Mouse (Mus musculus) heart, postnatal 0 days (tissue): Measurements from ENCODE around the gene Pidd1. TPM values are rescaled to one million over a fixed set of nuclear protein-coding genes. Genes with fewer than 3 reads are reported as not detected.

Experiments
- ATAC-seq: fragments of 200-750 bp; cut with Nextera tagmentation; 2 replicates; pipeline ENCODE4 v1.8.0; 2017; ENCODE audit warnings: low read depth, moderate number of reproducible peaks, moderate library complexity; ENCODE audit not compliant: insufficient read depth
- DNase-seq: peaks from one replicate; pipeline ENCODE4 v3.0.0-alpha.2; 2016; ENCODE audit warnings: low spot score
- H3K27ac ChIP-seq: fragments of 300-500 bp; sonication (generic); 2 replicates; pipeline ENCODE4 v1.5.1; 2014; ENCODE audit warnings: low read depth, mild to moderate bottlenecking
- H3K27me3 ChIP-seq: fragments of 300-500 bp; sonication (generic); 2 replicates; pipeline ENCODE4 v1.6.1; 2014; ENCODE audit warnings: low read length, mixed read lengths; ENCODE audit not compliant: control insufficient read depth, insufficient read depth
- H3K36me3 ChIP-seq: fragments of 300-500 bp; sonication (generic); replicated peaks from 2 replicates; pipeline ENCODE4 v1.6.1; 2014; ENCODE audit warnings: low read length, mixed read lengths; ENCODE audit not compliant: control insufficient read depth, insufficient read depth
- H3K4me1 ChIP-seq: fragments of 300-500 bp; sonication (generic); 2 replicates; pipeline ENCODE4 v1.6.1; 2014; ENCODE audit warnings: antibody characterized with exemption; ENCODE audit not compliant: control insufficient read depth, insufficient read depth
- H3K4me2 ChIP-seq: fragments of 300-500 bp; sonication (generic); 2 replicates; pipeline ENCODE4 v1.6.1; 2014; ENCODE audit warnings: low read depth, mild to moderate bottlenecking, low read length, moderate library complexity
- H3K4me3 ChIP-seq: fragments of 300-500 bp; sonication (generic); 2 replicates; pipeline ENCODE4 v1.5.1; 2014; ENCODE audit warnings: low read depth, low read length
- H3K9ac ChIP-seq: fragments of 300-500 bp; sonication (generic); replicated peaks from 2 replicates; pipeline ENCODE4 v1.6.1; 2014; ENCODE audit warnings: low read depth, low read length, mixed read lengths
- H3K9me3 ChIP-seq: fragments of 300-500 bp; sonication (generic); replicated peaks from 2 replicates; pipeline ENCODE4 v1.6.1; 2016; ENCODE audit warnings: low read length; ENCODE audit not compliant: control insufficient read depth
- CTCF ChIP-seq: IDR thresholded peaks from 2 replicates; pipeline ENCODE4 v1.5.1; 2016; ENCODE audit warnings: antibody characterized with exemption, control low read depth, low read depth
- EP300 ChIP-seq: IDR thresholded peaks from 2 replicates; pipeline ENCODE4 v1.6.1; 2016; ENCODE audit warnings: antibody characterized with exemption, low read depth
- WGBS: fragments of 180-500 bp; shearing (Covaris S2); extraction: QIAGEN DNeasy Blood & Tissue Kit; methylation state at CpG from one replicate; pipeline ENCODE4 v1.1.7; 2014; 5-methylcytosine and 5-hydroxymethylcytosine counted together
- polyA plus RNA-seq: library from polyadenylated mRNA; unstranded; fragments of >200 nt; fragmentation: Nextera tagmentation; extraction: Ambion mirVana; gene quantifications from 2 replicates; pipeline ENCODE4 v1.2.1, GENCODE M21; 2015
- total RNA-seq: library from RNA; depleted of rRNA; stranded (reverse); fragments of >200 nt; gene quantifications from 2 replicates; pipeline ENCODE4 v1.2.3, GENCODE M21; 2014; ENCODE audit warnings: low replicate concordance

Gene Pidd1
- total and polyA plus RNA-seq, 2 experiments from 2014 or later = 0.15 to 1.7 TPM

DNA sequence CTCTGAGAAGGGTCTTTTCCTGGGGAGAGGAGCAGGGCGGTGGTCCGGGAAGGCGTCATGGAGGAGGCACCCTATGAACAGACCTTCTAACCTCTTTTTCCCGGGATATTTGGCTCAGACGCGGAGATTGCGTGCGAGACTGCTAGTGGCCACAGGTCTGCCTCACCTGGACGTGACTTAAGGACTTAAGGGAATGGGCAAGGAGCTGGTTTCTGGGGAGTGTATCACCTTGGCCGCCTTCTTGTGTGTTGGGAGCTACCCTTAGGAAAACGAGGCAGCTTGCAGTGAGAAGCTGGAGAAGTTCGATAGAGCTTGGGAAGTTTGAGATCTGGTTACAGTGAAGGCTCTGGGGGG lies 32.0 kb upstream of the Pidd1 start:
- no peak for DNase-seq
- no peaks in the 10 kb centered on the region for H3K9me3 ChIP-seq
- H3K4me3 ChIP-seq = peak overlapping the region; percentile 69
- H3K4me2 ChIP-seq = peak overlapping the region; percentile 93
- peak overlapping the region; percentile 80 for H3K9ac ChIP-seq
- TF ChIP-seq CTCF (no peak), EP300 (no peak)
- no peaks in the 10 kb centered on the region for H3K27me3 ChIP-seq
- peaks cover 36% of the 10 kb centered on the region for H3K4me1 ChIP-seq
- H3K36me3 ChIP-seq = peaks cover 20% of the 10 kb centered on the region
- H3K27ac ChIP-seq = peak overlapping the region; percentile 96
- ATAC-seq = no peak
- WGBS = under 1% methylated on average over 12 of the region's 12 CpGs

DNA sequence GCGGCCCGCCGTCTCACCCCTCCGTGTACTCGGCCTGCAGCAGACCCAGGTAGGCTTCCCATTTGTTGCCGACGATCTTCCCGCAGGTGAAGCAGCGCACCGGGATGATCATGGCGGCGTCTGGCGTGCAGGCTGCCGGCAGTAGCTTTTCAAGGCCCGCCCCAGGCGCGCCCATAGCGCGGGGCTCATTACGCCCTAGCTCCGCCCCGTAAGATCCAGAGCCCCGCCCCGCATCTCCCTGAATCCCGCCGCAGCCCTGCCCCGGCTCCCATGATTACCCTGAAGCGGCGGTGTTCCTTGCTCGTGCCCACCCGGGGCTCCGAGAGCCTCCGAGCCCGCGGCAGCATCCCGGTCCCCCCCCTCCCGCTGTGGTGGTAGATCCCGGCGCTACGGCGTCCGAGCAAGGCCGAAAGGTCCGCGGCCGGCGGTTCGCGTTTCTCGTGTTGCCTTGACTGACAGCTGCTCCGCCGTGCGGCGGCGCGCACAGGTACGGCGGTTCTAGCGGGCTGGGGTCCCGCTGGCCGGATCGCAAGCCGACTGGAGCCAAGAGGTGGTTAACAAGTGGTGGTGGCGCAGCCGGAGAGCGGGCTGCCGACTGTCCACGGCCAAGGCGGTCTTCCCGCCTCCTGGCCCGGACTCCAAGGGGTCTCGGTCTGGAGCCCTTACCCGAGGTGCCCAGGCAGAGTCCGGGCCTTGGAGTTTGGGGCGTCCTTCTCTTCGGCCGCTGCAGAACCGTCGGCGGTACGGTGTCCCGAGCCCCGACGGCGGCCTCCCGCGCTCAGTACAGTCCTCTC lies 31.4 kb upstream of the Pidd1 start, which contains the start of the genes Polr2l and Tspan4:
Polr2l (minus strand) TSS at position 122 of the 794 bp plus-strand sequence.
Tspan4 (plus strand) TSS at position 230 of the 794 bp plus-strand sequence.
- peak within 1 kb of the TSS; percentile 69 for H3K4me3 ChIP-seq
- H3K4me2 ChIP-seq = peak within 1 kb of the TSS; percentile 93
- H3K9me3 ChIP-seq = no peaks in the 10 kb centered on the region
- H3K27me3 ChIP-seq = no peaks in the 10 kb centered on the region
- peak within 1 kb of the TSS; percentile 96 for H3K27ac ChIP-seq
- ATAC-seq (peak; percentile 56), DNase-seq (peak; percentile 71)
- WGBS = under 1% methylated on average over 85 of the region's 87 CpGs
- H3K36me3 ChIP-seq = peaks cover 26% of the 10 kb centered on the region
- TF ChIP-seq EP300 (no peak; the same call in 1 of the 2 replicates), CTCF (no peak)
- H3K4me1 ChIP-seq = peaks cover 37% of the 10 kb centered on the region
- H3K9ac ChIP-seq = peak within 1 kb of the TSS; percentile 80

DNA sequence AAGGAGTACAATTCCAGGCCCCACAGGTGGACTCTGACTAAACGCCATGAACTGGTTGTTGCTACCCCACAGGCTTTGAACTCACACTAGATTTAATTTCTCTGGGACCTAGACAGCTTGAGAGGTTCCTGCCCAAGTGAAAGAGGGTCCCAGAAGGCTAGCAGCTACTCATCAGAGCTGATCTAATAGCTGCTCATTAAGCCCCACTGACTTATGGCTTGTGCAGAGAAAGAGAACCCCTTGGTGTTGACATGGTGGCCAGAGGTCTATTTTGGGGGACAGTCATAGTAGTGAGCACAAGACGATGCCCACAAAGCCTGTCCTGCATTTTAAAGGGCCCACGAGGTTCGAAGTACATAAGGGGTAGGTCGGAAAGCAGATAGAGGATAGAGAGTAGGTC lies 30.3 kb upstream of the Pidd1 start:
- 5% methylated on average over 5 of the region's 5 CpGs for WGBS
- peak overlapping the region; percentile 80 for H3K9ac ChIP-seq
- H3K27ac ChIP-seq = no peak overlapping the region

DNA sequence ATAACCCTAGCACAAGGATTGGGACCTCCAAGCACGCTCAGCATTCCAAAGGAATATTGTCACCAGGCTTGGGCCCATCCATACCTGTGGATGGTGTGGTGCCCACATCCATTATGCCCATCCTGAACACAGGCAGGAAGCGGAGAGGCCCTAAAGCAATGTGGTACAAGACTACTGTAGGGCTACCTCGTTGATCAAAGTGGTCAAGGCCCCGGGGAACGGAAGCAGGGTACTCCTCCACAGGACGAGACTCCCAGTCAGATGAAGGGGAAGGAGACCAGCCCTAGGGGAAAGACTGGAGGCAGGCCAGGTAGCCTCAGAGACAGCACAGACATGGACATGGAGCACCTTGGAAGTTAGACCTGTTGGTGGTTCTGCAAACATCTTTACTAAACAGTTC lies 28.9 kb upstream of the Pidd1 start:
- peaks cover 32% of the 10 kb centered on the region for H3K36me3 ChIP-seq
- H3K4me2 ChIP-seq = no peak overlapping the region
- H3K9me3 ChIP-seq = no peaks in the 10 kb centered on the region
- 82% methylated on average over 6 of the region's 6 CpGs for WGBS
- H3K27me3 ChIP-seq = no peaks in the 10 kb centered on the region
- TF ChIP-seq CTCF (no peak), EP300 (no peak)
- H3K4me1 ChIP-seq = peaks cover 45% of the 10 kb centered on the region
- DNase-seq (no peak), ATAC-seq (no peak)
- no peak overlapping the region for H3K4me3 ChIP-seq
- H3K27ac ChIP-seq = no peak overlapping the region
- no peak overlapping the region for H3K9ac ChIP-seq

More for the DNA sequence above, 30.3 kb upstream of the Pidd1 start:
- Histone ChIP-seq H3K4me2 (peak overlapping the region; percentile 93), H3K4me1 (peaks cover 48% of the 10 kb centered on the region), H3K4me3 (peak overlapping the region; percentile 69), H3K36me3 (peaks cover 32% of the 10 kb centered on the region), H3K9me3 (no peaks in the 10 kb centered on the region), H3K27me3 (no peaks in the 10 kb centered on the region)
- ATAC-seq (no peak), DNase-seq (no peak)
- TF ChIP-seq EP300 (no peak), CTCF (no peak)

DNA sequence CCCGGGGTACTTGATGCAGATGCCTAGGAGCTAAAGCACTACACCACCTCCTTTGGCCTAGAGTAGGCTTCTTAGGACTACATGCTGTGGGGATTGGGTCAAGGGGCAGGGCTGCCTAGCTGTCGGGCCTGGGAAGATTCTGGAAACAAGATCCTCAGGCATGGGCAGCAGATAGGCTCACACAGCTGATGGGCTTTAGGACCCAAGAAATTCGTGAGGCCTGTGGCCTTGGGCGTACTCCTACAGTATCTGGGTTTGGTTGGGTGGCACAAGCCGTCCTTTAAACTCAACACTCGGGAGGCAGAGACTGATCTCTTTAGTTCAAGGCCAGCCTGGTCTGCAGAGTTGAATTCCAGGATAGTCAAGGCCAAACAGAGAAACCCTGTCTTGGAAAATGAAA lies 28.4 kb upstream of the Pidd1 start:
- H3K4me3 ChIP-seq = no peak overlapping the region
- ATAC-seq (no peak), DNase-seq (no peak)
- no peak overlapping the region for H3K27ac ChIP-seq
- H3K9ac ChIP-seq = no peak overlapping the region
- H3K4me1 ChIP-seq = peaks cover 40% of the 10 kb centered on the region
- H3K36me3 ChIP-seq = peaks cover 32% of the 10 kb centered on the region
- H3K4me2 ChIP-seq = no peak overlapping the region
- no peak for TF ChIP-seq CTCF
- TF ChIP-seq EP300 = no peak
- whole genome bisulfite sequencing = 79% methylated on average over 6 of the region's 6 CpGs
- H3K27me3 ChIP-seq = no peaks in the 10 kb centered on the region
- no peaks in the 10 kb centered on the region for H3K9me3 ChIP-seq

DNA sequence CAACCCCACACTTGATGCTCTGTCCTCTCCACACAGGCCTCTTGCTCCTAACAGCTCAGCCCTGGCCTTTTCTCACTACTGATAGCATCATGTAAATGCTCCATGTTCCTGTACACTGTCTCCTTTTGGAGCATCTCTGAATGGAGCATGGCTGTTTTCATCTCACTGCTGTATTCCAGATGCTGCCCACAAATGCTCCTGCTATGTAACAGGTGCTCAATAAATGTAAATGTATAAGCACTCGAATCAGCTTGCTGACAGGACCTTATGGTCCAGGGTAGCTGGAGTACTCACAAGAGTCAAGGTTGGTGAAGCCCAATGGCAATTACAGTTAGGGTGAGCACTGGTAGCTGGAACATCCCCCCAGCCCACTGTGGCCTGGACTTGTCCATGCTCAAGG lies 27.4 kb upstream of the Pidd1 start:
- 89% methylated on average over 1 of the region's 1 CpGs for WGBS
- Histone ChIP-seq H3K4me3 (no peak overlapping the region), H3K36me3 (peaks cover 32% of the 10 kb centered on the region), H3K4me1 (peaks cover 40% of the 10 kb centered on the region), H3K27me3 (no peaks in the 10 kb centered on the region), H3K9ac (no peak overlapping the region), H3K27ac (no peak overlapping the region), H3K9me3 (no peaks in the 10 kb centered on the region), H3K4me2 (no peak overlapping the region)
- DNase-seq (no peak), ATAC-seq (no peak)
- TF ChIP-seq CTCF = no peak
- no peak for TF ChIP-seq EP300
